Mouse (Mus musculus) inflammation-experienced regulatory T-cells (primary cell): ENCODE measurements around the gene Acat3. TPM values are rescaled to one million over a fixed set of nuclear protein-coding genes. Genes with fewer than 3 reads are reported as not detected.

Experiments used
- polyA plus RNA-seq, 2 experiments: library from polyadenylated mRNA; unstranded; fragments of 100-300 nt; shearing (Covaris generic); gene quantifications; one replicate each; pipeline ENCODE4 v1.2.1; 2017

The Acat3 gene
- 1 to 10 TPM in 1 of 2 experiments, under 1 TPM in 1; 0.47 to 1.3 TPM for polyA plus RNA-seq

DNA sequence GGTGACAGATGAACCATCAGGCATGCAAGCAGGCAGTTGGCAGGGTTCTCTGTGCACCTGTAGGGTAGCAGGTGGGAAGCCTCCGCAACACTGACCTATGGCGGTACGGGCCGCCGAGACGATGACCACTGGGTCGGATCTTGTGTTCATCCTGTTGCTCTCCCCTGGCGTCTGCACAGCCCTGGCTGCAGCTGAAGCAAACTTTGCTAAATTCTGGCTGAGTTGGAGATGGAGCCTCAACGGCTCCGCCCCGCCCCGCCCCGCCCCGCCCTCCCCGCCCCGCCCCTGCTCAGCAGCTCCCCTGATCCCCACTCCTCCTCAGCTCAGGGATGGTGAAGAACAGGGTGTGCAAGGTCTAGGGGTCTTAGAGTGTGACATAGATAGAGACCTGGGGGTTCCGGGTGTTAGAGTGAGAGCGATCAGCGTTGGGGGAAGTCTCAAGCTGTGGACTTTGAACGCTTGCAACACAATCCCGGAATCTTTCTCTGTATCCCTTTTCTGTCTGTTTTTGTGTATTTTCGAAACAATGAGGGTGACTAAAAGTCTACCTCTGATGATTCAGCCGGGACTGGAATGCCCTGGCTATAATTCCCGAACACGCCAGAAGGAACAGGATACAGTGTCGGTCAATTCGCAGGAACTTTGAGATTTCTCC lies at the start of gene Acat3:
Gene Acat3, minus strand, starts transcription at position 450 of the 655 bp plus-strand sequence.

DNA sequence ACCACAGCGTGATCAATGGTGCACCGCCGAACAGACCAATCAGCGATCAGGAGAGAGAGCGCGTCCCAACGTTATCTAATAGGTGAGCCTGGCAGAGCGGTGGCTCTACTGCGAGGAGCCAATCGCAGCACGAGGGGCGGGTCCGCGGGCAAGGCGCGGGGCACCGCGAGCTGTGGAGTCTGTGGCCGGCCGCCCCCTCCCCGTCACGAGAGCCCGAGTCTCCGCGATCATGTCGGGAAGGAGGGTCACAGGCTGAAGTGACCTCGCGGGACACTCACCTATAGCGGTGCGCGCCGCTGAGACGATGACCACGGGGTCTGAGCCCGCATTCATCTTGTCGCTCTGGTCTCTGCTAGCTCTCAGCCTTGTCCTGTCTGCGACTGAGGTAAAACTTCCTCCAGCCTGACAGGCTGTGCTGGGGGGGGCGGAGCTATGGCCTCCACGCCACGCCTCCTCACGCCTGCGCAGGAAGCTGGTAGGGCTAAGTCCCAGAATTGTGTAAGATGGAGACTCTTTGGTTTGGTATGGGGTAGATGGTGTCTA lies 20.0 kb upstream of the Acat3 start, which contains the start of gene Acat2:
Gene Acat2, minus strand, starts transcription at position 417 of the 543 bp plus-strand sequence.

DNA sequence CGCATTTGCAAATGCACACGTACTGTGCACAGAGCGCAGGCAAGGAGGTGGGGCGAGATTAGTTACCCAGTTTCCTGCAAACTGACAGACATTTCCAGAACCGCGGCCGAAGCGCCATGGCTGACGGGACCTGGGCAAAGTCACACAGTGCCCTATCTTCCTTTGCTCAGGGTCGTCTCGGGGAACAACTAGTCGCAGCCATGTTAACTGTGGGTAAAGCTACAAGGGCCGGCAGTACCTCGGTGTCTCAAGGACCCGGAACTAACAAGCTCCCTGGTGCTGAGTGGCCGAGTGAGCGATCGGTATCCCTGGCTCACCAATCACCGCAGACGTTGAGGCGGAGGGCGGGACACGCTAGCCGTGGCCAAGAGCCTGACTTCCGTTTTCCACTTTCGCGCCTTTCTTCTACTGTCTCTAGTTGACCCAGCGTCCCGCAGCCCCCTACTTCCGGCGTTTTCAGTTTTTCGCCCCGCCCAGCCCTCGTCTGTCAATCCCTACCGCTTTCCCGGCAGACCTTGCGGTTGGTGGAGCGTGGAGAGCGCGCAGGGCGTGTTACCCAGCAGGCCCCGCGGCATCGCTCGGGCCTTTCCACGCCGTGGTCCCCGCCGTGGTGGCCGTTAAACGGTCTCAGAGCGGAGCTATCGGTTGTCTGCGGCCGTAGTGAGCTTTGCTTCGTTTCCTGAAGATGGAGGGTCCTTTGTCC lies 24.4 kb downstream of the Acat3 start, which contains the start of gene Mrpl18:
Gene Mrpl18, minus strand, starts transcription at position 465 of the 703 bp plus-strand sequence.

DNA sequence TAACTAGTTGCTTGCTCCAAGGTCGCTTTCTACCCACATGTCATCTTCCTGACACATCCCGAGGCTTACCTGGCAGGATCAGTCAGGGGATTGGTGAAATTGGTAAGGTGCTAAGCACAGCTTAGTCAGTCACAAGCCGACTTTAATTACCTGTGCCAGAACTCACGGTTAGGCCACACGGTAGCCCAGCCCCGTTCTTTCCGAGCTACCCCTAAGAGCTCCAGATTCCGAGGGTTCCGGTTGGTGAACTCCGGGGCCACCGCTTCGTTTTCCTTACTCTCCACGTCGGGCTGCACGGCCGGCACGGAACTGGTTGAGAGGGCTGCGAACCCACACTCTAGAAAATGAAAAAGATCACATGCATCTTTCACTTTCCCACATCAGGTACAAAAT lies 24.9 kb downstream of the Acat3 start, which contains the start of gene Tcp1:
Gene Tcp1, plus strand, starts transcription at position 214 of the 393 bp plus-strand sequence.

DNA sequence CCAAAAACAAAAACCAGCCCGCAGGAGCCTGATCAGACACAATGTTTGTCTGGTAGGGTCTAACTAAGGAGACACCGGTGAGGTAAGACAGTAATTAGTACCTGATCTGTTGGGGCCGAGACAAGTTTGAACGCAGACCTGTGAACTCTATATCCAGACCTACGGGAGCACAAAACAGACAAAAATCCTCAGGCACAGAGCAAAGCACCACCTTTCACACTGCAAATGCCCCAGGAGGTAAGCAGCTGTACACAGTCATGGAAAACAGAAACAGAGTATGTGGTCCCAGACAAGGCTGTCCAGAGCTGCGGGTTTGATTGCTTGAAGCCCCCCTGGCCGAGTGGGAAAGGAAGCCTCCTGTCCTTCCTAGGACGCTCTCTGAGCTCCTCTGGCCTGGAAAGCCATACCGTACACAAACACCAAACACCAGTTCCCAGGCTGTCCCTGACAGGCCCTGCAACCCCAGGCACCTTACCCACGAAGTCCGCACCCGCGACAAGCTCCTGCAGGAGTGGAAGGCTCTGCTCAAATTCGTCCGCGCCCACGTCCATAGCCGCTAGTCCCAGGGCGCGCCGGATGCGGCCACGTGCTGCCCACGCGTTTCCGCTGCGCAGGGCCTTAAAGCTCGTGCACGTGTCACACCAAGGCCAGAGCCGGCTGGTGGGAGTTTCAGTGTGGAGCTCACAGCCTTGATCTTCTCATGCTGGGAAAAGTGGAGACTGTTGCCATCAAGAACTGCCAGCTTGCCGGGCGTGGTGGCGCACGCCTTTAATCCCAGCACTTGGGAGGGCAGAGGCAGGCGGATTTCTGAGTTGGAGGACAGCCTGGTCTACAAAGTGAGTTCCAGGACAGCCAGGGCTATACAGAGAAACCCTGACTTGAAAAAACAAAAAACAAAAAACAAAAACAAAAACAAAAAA lies 30.8 kb downstream of the Acat3 start, which contains the start of gene Pnldc1:
Gene Pnldc1, minus strand, starts transcription at position 870 of the 920 bp plus-strand sequence.

DNA sequence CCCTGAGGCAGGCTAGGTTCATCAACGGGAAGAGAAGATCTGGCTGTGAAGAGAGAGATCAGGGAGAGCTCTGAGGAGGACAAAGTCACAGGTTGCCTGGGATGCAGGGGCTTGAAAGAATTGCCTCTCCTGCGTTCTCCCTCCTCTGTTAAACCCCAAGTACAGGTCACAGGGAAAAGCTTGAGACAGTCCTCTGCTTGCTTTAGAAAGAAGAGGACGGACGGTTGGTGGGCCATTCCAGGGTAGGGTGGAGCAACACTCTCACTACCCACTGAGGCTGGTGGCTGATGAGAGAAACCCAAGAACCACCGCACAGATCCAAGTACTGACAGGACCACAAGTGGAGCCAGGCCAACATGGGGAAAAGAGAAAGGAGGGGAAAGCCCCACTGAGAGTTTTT lies 64.7 kb downstream of the Acat3 start, which contains the start of gene Mrgprh:
Gene Mrgprh, plus strand, starts transcription at position 301 of the 400 bp plus-strand sequence.

Other genes with a start within 250 kb of the Acat3 start
- 10 to 100 TPM; 29.0 to 38.6 TPM for gene Igf2r, start 170.9 kb downstream of the Acat3 start, polyA plus RNA-seq
- gene Mas1, start 72.5 kb downstream of the Acat3 start, polyA plus RNA-seq: under 1 TPM; 0.16 to 0.17 TPM
- under 1 TPM in 1 of 2 experiments, not detected in 1; 0.66 TPM for gene Mrgprh, start 64.6 kb downstream of the Acat3 start, polyA plus RNA-seq
- gene Pnldc1, start 30.4 kb downstream of the Acat3 start, polyA plus RNA-seq: 1 to 10 TPM in 1 of 2 experiments, under 1 TPM in 1; 0.98 to 2.4 TPM
- gene Tcp1, start 24.9 kb downstream of the Acat3 start, polyA plus RNA-seq: 100 to 1,000 TPM; 172 to 203 TPM
- 100 to 1,000 TPM; 108 to 134 TPM for gene Mrpl18, start 24.3 kb downstream of the Acat3 start, polyA plus RNA-seq
- 10 to 100 TPM; 27.6 to 54.4 TPM for gene Acat2, start 20.1 kb upstream of the Acat3 start, polyA plus RNA-seq
- 10 to 100 TPM; 70.8 to 89.0 TPM for gene Wtap, start 53.6 kb upstream of the Acat3 start, polyA plus RNA-seq
- 100 to 1,000 TPM in 1 of 2 experiments, 10 to 100 TPM in 1; 99.0 to 110 TPM for gene Sod2, start 66.2 kb upstream of the Acat3 start, polyA plus RNA-seq
- not detected for gene Gpr31b, start 111.7 kb upstream of the Acat3 start, polyA plus RNA-seq
- under 1 TPM in 1 of 2 experiments, not detected in 1; 0.53 TPM for gene Tcp10b, start 120.5 kb upstream of the Acat3 start, polyA plus RNA-seq
- under 1 TPM in 1 of 2 experiments, not detected in 1; 0.73 TPM for gene Unc93a, start 191.2 kb upstream of the Acat3 start, polyA plus RNA-seq